Mouse (Mus musculus): Measurements from ENCODE around the gene Asxl1.
"Not testable (repeated sequence)": the region's sequence is repeated elsewhere in the genome, so short reads cannot be mapped to it uniquely, and the experiment has no call there.

Asxl1 gene

GRCm38 (mm10) chr2:153345071-153345453 lies 567 bp upstream of the Asxl1 start:
- no peak for DNase-seq (ENCODE audit: low spot score)

- peak; percentile 61 for DNase-seq (ENCODE audit: low spot score)
These were observed 873 bp downstream of the Asxl1 start for GRCm38 (mm10) chr2:153346221-153347182.

- no peak for DNase-seq (ENCODE audit: low spot score)
These were observed 1.7 kb downstream of the Asxl1 start for GRCm38 (mm10) chr2:153347183-153347781.

- DNase-seq (ENCODE audit: low spot score) = no peak
These were observed 2.6 kb downstream of the Asxl1 start for GRCm38 (mm10) chr2:153348100-153348831.

- no peak for DNase-seq (ENCODE audit: low spot score)
These were observed 5.0 kb downstream of the Asxl1 start for GRCm38 (mm10) chr2:153350552-153351181.

- DNase-seq (ENCODE audit: low spot score) = no peak
These were observed 9.0 kb downstream of the Asxl1 start for GRCm38 (mm10) chr2:153354648-153355047.

GRCm38 (mm10) chr2:153356784-153357183 lies 11.2 kb downstream of the Asxl1 start:
- no peak for DNase-seq (ENCODE audit: low spot score)

- DNase-seq (ENCODE audit: low spot score) = no peak
These were observed 15.6 kb downstream of the Asxl1 start for GRCm38 (mm10) chr2:153361101-153361710.

- DNase-seq (ENCODE audit: low spot score) = not testable (repeated sequence)
These were observed 18.9 kb downstream of the Asxl1 start for GRCm38 (mm10) chr2:153364531-153364930.

GRCm38 (mm10) chr2:153370871-153371270 lies 25.2 kb downstream of the Asxl1 start:
- no peak for DNase-seq (ENCODE audit: low spot score)

- no peak for DNase-seq (ENCODE audit: low spot score)
These were observed 29.8 kb downstream of the Asxl1 start for GRCm38 (mm10) chr2:153375380-153375779.

GRCm38 (mm10) chr2:153380479-153380878 lies 34.9 kb downstream of the Asxl1 start:
- no peak for DNase-seq (ENCODE audit: low spot score)

GRCm38 (mm10) chr2:153389831-153390230 lies 44.2 kb downstream of the Asxl1 start:
- no peak for DNase-seq (ENCODE audit: low spot score)

GRCm38 (mm10) chr2:153393045-153393444 lies 47.4 kb downstream of the Asxl1 start:
- DNase-seq (ENCODE audit: low spot score) = no peak

- no peak for DNase-seq (ENCODE audit: low spot score)
These were observed 52.3 kb downstream of the Asxl1 start for GRCm38 (mm10) chr2:153397790-153398515.

GRCm38 (mm10) chr2:153399166-153399565 lies 53.5 kb downstream of the Asxl1 start:
- no peak for DNase-seq (ENCODE audit: low spot score)

GRCm38 (mm10) chr2:153404062-153404461 lies 58.4 kb downstream of the Asxl1 start:
- no peak for DNase-seq (ENCODE audit: low spot score)

GRCm38 (mm10) chr2:153404882-153405281 lies 59.3 kb downstream of the Asxl1 start:
- DNase-seq (ENCODE audit: low spot score) = no peak

- DNase-seq (ENCODE audit: low spot score) = no peak
These were observed 61.3 kb downstream of the Asxl1 start for GRCm38 (mm10) chr2:153406882-153407281.

GRCm38 (mm10) chr2:153408971-153409370 lies 63.3 kb downstream of the Asxl1 start:
- no peak for DNase-seq (ENCODE audit: low spot score)

GRCm38 (mm10) chr2:153411557-153411956 lies 65.9 kb downstream of the Asxl1 start:
- DNase-seq (ENCODE audit: low spot score) = no peak
